Mouse (Mus musculus): ENCODE measurements around the gene Ppp4r3a.

DNA sequence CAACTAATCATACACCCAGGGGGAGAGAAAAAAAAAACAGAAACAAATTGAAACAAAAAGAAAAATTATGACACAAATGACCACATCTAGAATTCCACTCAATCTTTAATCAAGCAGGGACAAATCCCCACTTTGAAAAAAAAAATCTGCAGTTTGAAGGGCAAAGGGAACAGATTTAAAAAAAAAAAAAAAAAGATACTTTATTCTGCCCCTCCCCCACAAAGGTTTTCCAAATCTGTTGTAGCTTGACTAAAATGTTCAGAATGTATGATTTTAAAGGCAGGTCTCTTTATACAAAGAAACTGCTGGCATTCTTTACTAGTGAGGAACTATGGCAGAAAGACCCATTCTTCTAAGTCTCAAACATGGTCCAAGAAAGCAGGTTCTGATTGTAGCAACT, 43.5 kb downstream of the Ppp4r3a start:
- TF ChIP-seq CTCF (IDR thresholded peaks at IDR 0.05; ENCODE audit: insufficient read depth, low read length) (no peak), POLR2A (IDR thresholded peaks at IDR 0.05; ENCODE audit: borderline replicate concordance, extremely low read depth, low read depth, low read length) (no peak)
